Mouse (Mus musculus) regulatory T cell (primary cell): ENCODE data around the gene Prps1l1.

ENCODE experiments used
- in situ Hi-C: fragments of 300-600 bp; cut with MboI, MseI; formaldehyde crosslinking; loops from one replicate; pipeline ENCODE4 v1.15.1; 2025; ENCODE audit warnings: high pct_unique_total_duplicates

Prps1l1 gene

DNA sequence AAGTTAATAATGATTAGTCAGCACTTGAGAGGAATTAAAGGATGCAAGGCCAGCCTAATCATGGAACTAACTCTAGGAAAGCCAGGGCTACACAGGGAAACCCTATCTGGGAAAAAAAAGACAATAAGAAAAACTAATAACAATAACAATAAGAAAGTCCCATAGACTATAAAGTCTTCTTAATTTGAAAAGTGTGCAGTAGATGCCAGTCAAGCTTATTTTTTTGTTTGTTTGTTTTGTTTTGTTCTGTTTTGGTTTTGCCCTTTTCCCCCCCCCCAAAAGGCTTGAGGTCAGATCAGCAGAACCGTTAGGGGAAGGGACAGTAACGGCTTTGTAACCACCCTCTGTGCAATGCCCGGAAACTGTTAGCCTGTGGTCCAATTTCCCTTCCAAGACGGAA lies at the start of gene Prps1l1:
Gene Prps1l1, plus strand, starts transcription at position 301 of the 400 bp plus-strand sequence.
- in situ Hi-C loops, result loop anchor here (10.0 kb wide), 1 partner anchor 900 kb away; no protein-coding TSS in a partner anchor

DNA sequence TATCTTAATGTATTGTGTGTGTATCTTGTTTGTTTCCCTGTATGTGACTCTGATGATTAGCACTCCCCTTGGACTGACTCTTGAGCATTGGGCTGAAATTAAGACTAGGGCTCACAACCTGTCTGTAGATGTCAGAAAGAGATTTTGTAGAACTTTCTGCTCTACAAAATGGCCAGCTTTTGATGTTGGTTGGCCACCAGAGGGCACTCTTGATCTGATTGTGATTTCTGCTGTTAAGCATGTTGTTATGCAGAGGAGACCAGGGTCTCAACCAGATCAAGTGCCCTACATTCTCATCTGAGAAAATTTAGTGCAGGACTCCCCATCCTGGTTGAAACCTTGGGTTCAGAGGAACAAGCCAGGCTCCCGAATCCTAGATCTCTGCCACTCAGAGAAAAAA lies 46.6 kb upstream of the Prps1l1 start:
- in situ Hi-C loops, result loop anchor here (5.0 kb wide), 1 partner anchor 244 kb away; no protein-coding TSS in a partner anchor

DNA sequence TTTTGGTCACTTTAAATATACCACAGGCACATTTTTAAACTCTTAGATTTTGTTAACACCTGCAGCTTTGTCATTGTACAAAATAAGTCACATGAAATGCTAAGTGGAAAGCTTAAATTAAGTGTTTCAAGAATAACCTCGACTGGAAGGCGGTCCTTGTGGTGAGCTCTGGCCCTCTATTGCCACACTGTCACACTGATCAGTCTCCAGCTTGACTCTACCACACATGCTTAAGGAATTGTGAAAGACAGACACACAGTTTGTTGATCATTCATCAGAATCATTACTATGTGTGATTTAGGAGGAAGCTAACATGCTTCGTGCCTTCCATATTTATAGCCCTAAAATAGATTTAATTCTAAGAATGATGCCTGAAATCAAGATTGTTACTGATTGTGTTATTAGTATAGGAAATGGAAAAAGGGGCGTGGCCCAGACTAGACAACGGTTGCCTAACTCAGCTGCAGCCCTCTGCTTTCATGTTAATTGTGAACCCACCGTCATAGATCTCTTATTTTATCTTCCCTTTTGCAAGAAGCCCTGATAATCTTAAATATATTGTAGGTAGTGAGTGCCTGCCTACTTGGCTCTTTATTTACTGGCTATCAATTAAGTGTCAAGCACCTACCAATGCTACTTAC lies 35.4 kb upstream of the Prps1l1 start:
- in situ Hi-C loops, result no loop called here

DNA sequence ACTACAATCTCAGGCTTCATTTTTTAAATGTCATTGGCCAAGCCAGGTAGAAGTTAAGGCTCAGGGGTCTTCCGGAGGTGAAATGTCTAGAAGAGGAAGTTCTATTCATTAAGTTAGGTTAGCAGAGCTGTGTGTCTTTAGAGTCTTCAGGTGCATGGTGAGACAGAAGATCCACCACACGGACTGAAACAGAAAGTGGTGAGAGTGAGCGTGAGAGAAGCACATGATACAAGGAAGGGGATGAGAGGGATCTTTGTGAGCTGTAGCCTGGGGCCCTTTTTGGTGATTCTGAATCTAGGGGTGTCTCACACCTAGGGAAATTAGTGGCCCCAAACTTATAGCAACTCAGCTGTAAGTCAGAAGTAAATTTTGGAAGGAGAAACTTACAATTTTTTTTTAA lies 8.6 kb upstream of the Prps1l1 start:
- in situ Hi-C loops, result no loop called here

DNA sequence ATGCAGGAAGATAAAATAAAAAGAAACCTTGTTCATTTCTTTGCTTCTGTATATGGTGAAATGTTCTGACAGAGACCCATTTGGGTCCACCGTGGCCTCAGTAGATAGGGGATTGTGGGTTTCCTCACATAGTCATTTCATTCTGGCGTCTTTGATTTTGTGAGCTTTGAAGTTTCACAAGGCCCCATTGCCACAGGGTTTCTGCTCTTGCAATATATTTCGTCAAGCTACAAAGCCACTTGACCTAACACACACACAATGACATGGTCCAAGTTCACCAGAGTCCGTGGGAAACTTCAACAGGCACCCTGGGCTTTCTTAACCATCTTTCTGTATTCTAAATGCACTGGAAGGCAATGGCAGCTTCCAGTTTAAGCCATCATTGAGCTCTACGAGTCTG lies 1.3 kb downstream of the Prps1l1 start:
- in situ Hi-C loops, result loop anchor here (10.0 kb wide), 1 partner anchor 901 kb away; no protein-coding TSS in a partner anchor

DNA sequence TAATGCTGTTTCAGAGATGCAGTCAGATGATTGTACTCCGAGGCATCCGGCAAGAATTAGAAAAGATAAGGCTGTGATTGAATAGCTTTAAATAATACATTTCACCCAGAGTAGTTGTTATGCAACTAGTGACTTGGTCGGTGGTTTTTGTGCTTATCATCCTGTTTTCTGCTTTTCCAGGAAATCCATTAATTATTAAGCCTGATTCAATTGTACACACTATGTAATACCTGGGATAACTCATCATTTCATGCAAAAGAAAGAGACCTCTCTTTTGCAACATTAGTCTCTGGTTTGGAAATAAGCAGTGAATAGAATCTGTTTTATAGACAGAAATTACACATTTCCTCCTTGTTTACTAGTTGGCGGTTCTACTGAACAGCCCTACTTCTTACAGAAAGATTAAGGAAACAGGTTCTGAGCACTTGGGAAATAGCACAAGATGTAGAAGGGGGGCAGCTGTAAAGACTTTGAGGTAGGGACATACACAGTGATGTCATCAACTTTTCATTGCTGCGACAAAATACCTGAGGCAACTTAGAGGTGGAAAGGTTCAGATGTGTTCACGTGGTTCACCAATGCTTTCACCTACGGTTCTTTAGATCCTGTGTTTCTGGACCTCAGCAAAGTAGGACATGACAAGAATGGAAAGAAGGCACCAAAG lies 5.1 kb downstream of the Prps1l1 start:
- in situ Hi-C loops, result loop anchor here (10.0 kb wide), 1 partner anchor 905 kb away; no protein-coding TSS in a partner anchor

DNA sequence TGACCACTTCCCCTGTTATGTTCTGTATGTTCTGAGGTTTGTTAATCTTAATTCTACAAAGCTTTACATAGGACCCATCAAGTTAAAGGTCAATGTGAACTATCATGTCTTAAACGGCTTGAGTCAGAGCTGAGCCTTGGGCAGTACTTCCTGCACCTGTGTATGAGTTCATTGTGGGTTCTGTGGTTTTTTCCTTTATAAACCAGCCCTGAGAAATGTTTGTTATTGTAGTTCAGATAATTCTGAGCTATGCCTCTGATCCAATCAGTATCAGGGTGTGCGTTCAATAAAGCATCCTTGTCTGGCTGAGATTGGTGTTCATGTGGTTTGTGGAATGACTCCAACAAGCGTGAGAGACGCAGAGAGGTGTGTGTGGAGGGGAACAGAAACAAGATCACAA lies 5.8 kb downstream of the Prps1l1 start:
- in situ Hi-C loops, result no loop called here

DNA sequence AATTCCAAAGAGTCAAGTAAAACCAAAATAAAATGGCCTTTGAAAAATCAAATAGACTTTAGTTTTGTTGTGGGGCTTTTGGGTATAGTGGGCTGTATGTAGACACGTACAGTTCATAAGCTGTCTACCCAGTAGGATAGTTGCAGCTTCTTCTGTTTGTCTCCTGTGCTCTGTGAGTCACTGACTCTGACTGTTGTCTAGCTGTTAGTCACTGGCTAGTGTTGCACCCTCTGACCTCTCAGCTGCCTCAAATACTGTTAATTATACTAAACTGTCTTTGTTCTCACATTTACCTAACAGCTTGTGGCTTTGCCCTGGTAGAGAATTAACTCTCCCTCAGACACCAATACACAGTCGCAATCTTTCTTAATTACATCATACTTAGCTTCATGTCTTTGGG lies 7.3 kb downstream of the Prps1l1 start:
- in situ Hi-C loops, result no loop called here

DNA sequence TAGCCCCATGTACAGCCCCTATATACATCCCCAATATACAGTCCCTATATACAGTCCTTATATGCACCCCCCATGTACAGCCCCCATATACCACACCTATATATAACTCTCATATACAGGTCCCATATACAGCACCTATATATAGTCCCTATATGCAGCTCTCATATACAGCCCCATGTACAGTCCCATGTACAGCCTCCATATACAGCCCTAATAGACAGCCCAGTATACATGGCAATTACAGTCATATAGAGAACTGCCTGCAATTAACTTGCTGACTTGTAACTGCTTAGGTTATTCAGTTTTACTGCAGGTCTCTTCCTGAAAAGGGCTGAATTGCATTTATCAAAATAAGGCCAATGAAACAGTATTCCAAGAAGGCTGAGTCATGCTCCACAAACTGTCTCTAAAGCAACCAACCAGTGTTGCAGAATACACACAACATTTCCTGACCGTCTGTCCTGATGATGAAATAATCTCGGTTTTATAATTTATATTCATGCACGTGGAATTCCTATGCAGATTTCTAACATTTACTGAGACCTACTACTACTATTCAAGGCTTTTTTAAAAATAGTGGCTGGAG lies 13.1 kb downstream of the Prps1l1 start:
- in situ Hi-C loops, result no loop called here

DNA sequence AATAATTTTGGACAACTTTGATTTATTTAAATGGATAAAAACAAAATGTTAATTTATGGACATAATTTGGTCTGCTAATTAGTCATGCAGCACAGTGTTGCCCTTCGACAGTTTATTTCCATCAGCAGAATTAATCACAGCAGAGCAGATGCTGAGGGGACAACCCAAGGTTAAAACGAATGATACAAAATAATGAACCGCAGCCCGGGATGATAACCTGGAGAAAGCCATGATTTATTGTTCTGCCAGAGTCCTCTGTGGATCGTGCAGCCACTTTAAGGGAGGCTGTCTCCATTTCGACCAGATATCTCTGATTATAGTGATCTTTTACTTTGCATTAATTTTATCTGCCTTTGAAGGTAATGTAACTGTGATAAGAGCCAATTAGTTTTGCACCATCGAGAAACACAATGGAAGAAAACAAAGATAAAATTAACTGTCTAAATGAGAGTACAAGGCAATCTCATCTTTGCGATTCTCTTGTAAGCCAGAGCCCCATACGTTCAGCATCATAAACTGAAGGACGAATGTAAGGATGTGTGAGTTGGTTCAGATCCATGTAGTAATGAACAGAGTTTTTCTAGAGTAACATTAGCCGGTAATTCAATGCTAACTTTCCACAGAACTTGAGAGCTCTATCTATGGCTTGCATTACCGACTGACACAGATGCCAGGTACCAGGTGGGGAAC lies 14.4 kb downstream of the Prps1l1 start:
- in situ Hi-C loops, result no loop called here

DNA sequence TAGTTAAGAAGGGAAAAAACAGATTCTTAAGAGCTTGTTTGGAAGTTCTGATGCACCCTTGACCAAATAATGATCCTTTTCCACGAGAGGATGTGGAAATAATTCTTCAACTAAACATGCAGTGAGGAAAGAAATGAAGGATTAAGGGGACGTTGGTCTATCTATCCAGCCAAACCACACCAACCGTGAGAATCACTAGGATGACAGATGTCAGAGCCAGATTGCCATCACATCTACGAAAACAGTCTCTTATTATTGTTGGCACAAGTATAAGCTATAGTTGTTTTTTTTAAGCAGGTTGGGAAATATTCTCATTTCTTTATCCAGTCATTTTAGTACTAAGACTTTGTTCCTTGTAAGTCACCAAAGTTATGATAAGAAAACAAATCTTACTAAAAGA lies 15.8 kb downstream of the Prps1l1 start:
- in situ Hi-C loops, result no loop called here

DNA sequence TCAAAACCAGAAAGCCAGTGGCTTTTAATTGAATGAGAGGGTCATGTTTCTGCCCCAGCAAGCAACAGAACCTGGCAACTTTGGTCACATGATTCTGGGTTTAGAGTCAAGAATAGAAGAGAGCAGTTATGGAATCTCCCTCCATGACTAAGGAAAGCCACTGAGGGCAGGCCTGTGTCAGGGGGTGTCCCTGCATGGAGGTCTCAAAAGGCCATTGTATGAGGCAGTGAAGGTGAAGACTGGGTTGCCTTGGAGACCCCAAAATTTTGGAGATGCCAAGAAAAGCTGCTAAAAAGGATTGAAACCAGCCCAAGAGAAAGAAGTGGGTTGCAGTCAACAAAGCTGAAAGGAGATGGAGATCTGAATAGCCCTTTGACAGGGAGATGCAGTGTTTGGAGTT lies 21.2 kb downstream of the Prps1l1 start:
- in situ Hi-C loops, result no loop called here

DNA sequence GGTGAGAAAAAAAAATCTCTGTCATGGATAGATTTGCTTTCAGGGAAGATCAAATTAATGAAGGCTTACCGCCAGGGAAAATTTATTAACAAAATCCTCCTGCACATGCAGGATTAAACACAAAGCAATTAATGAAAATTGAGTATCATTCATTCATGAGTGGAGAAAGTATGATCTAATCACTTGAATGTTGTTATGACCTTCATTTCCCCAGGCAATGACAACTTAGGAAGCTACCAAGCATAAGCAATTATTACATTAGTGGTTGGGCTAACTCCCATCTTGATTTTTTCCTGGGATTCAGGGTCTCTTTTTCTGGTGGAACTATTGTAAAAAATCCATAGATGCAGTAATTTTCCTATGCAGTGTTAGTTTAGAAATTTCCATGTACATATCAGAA lies 23.3 kb downstream of the Prps1l1 start:
- in situ Hi-C loops, result no loop called here

DNA sequence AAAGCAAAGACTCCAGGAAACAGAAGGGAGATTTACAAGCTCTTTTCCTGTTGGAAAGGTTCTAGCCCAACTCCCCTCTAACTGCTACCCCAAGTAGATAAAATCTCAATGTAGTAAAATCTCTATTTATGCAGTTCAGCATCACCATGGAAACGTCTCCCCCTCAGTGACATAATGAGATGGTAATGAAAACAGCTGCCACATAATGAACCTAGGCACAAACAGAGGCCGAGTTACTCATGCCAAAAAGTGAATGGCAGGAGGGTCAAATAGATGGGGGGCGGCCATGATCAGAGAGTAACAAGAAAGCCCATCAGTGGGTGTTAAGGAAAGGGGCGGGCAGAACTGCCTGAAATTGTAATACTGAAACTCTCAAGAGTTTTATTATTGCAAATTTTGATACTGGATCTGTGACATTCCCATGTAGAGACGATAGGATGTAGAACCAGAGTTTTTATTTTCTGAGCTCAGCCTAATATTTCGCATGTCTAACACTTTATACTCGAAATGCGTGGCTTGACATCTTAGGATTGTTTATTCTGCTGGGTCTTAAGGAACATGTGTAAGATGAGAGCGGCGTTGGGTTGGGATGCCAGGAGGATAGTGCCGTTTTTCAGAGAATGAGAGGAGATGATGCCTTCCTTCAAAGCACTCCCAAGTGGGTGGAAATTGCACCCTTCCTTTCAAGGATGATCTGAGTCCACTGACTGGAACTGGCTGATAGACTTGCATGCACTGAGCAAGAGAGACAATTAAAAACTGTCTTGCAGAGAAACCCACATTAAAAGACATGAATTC lies 24.0 kb downstream of the Prps1l1 start:
- in situ Hi-C loops, result no loop called here

DNA sequence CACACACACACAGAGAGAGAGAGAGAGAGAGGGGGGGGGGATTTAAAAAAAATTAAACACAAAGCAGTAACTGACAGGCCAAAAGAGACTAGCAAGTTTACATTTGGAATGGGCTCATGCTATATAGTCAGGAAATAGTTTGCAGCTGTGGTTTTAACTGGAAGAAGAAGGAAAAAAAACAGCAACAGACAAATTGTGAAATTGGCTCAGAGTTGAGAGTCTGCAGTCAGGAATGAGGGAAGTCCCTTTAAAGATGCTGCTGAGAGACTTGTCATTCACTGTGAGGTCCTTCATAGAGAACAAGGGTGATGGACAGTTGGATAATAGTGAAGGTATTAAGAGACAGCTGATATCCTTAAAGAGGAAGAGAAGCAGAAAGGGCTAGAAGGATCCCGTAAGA lies 26.9 kb downstream of the Prps1l1 start:
- in situ Hi-C loops, result no loop called here

DNA sequence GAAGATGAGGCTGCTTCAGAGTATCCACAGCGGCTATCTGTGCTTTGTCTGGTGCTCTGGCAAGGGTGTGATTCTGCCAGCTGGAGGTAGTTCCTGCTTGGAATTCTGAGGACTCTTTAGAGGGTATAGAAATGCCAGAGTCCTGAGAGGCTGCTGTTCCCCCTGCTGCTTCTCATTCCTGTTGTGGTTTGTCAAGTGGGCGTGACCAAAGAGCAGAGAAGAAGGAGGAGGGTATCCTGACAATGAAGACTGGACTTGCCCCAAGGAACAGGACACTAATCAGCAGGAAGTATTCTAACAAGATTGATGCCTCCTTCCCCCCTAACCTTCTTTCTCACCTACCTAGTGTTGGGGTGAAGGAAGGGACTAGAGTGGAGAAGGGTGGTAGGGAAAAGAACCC lies 29.4 kb downstream of the Prps1l1 start:
- in situ Hi-C loops, result no loop called here

DNA sequence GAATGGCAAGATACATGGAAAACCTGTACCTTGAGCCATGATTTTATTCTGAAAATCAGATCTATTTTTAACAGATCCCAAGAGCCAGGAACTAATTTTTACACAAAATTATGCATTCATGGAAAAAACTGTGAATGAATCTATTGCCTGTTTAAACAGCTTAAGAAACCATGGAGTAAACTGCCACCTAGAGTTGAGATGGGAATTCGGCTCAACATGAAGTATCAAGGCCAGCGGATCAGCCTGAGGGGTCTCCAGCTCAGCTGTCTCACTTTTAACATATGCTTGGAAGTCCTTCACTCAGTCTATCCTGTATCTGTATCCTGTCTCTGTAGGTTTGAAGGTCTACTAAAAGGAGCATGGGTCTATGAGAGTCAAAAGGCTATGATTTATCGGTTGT lies 31.5 kb downstream of the Prps1l1 start:
- in situ Hi-C loops, result no loop called here

DNA sequence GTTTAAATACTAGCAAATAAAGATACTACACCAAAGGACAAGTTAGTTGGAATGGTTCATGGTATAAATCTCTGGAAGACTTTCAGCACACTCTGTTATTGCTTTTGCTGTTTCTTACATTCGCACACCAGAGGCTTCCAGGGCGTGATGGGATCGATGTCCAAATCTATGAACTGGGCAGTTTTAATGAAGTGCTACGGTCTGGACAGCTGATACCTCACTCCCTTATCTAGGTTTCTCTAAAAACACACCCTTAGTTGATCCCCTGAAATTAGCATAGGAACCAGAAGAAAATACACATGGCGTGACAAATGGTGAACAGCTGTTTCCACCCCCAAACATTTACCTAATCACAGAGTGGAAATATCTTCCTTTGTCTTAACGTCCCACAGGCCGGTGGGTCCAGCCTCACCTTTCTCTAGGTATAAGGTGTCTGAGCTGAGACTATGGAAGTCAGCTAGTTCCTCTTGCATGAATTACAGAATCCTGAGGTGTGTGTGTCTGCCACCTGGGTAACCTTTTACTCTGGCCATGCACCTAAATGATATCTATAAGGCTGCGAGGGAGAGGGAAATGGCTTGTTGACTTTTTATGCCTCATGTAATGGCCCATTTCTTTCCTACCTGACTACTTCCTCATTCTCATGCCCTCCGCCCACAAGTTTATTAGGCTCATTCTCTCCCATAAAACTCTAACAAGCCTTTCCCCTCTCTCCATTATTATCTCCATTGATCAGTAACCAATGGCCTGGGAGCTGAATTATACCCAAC lies 32.1 kb downstream of the Prps1l1 start:
- in situ Hi-C loops, result no loop called here

DNA sequence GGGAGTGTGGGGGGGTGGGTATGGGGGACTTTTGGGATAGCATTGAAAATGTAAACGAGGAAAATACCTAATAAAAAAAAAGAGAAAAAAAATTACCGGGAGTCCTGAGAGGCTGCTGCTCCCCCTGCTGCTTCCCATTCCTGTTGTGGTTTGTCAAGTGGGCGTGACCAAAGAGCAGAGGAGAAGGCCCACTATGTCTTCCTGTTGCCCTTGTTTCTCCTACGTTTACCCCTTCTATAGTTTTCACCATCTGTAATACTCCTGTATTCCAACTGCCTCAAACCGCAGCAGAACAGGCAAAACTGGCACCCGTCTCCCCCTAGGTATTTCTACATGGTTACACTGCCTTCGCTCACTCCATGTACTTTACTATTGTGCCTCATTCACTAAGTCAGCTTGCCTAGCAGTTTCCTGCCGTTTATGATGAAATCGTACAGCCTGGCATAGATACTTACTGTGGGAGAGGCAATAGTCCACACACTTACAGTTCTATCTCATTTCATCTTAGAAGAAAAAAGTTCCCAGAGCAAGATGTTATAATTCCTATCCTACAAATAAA lies 34.2 kb downstream of the Prps1l1 start:
- in situ Hi-C loops, result no loop called here

DNA sequence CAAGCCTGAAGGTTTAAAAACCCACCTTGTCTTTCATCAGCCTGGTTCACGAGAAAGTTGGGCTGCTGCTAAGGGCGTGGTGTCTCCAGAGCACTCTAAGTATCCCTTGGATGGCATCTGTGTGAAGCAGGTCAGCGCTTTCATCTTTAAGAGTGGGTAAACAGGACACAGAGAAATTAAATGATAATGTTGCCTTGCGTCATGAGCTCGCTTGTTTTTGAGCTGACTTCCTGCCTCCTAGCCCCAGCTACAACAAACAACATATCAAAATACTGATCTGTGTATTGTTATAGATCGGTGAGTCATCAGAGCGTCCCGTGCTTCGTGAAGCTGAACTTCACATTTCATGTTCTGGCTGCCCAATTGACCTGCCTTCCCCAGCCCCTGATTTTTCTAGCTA lies 36.7 kb downstream of the Prps1l1 start:
- in situ Hi-C loops, result no loop called here

DNA sequence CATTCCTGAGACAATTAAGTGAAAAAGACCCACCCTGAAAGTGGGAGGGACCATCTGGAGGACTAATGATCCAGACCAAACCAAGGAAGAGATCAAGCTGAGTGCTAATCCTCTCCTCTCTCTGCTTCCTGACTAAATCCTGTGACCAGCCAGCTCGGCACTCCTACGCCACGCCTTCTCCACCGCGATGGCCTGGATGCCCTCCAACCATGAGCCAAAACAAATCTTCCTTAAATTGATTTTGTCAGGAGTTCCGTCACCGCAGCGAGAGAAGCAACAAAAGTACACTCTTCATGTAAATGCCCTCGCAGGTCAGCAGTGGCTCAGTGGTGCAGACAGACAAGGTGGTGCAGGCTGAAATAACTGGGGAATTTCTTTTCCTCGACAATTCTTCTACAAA lies 37.5 kb downstream of the Prps1l1 start:
- in situ Hi-C loops, result no loop called here
